Comparison of ENCODE assay signal across 15 mouse cellular contexts in genomic region chr1:70911235-70911634, GRCm38 (mm10).
"Had no signal": no experiment of that assay in that cellular context is flagged by ENCODE, and none has a peak within 500 bp of the region (broad histone marks: within the 10 kb centered on the region; RNA-seq: fewer than 3 reads in every experiment).

No protein-coding gene starts in this region.

- H3K4me2 ChIP-seq: liver, embryonic 11.5 days; liver, embryonic 15.5 days; neural tube, embryonic 12.5 days had no signal

- H3K4me3 ChIP-seq: layer of hippocampus, adult 2 months; limb, embryonic 10.5 days; liver, embryonic 15.5 days; midbrain, embryonic 10.5 days; neural tube, embryonic 12.5 days had no signal

- DNase-seq: kidney, adult 9 months; kidney, postnatal 4 days; lung, adult 2 months; lung, postnatal 36 days; midbrain, embryonic 14.5 days; right cerebral cortex, adult 18-20 months; right cerebral cortex, postnatal 25 days; thymus, postnatal 36 days had no signal

- H3K36me3 ChIP-seq: limb, embryonic 10.5 days; liver, embryonic 15.5 days; midbrain, embryonic 10.5 days; neural tube, embryonic 12.5 days had no signal

- H3K27me3 ChIP-seq: liver, embryonic 15.5 days; neural tube, embryonic 12.5 days had no signal

- H3K9me3 ChIP-seq: limb, embryonic 10.5 days; liver, embryonic 15.5 days; midbrain, embryonic 10.5 days; neural tube, embryonic 12.5 days had no signal

- H3K27ac ChIP-seq: layer of hippocampus, adult 2 months; limb, embryonic 10.5 days; liver, embryonic 15.5 days; midbrain, embryonic 10.5 days; neural tube, embryonic 12.5 days had no signal

- ATAC-seq: lung, postnatal 0 days had no signal

- H3K4me1 ChIP-seq: limb, embryonic 10.5 days; midbrain, embryonic 10.5 days; neural tube, embryonic 12.5 days had no signal

- H3K9ac ChIP-seq: liver, embryonic 15.5 days; neural tube, embryonic 12.5 days had no signal
